Mouse (Mus musculus): ENCODE results near the gene Gm38394. TPM values are rescaled to one million over a fixed set of nuclear protein-coding genes. Genes with fewer than 3 reads are reported as not detected.
"Not testable (repeated sequence)": the region's sequence is repeated elsewhere in the genome, so short reads cannot be mapped to it uniquely, and the experiment has no call there.

Gm38394 gene
- polyA plus RNA-seq (2015; fragmentation: Nextera tagmentation; extraction: Ambion mirVana) = 3.0 and 3.2 TPM in 2 replicates

- H3K9me3 ChIP-seq = no peaks in the 10 kb centered on the region
- no peaks in the 10 kb centered on the region for H3K27me3 ChIP-seq (replicated peaks)
- 3% methylated on average over 26 of the region's 26 CpGs for whole genome bisulfite sequencing
- H3K27ac ChIP-seq (replicated peaks) = peak within 1 kb of the TSS; percentile 94
- H3K36me3 ChIP-seq = peaks cover 34% of the 10 kb centered on the region
- peak within 1 kb of the TSS; percentile 78 for H3K4me3 ChIP-seq
- H3K9ac ChIP-seq = peak within 1 kb of the TSS; percentile 98
- peak; percentile 95 for ATAC-seq (ENCODE audit: extremely low read depth, insufficient number of reproducible peaks, low FRiP score, low TSS enrichment)
- H3K4me1 ChIP-seq = peaks cover 53% of the 10 kb centered on the region
- peak within 1 kb of the TSS; percentile 94 for H3K4me2 ChIP-seq
These were observed at the start of gene Gm38394 for GRCm38 (mm10) chr1:133661203-133661933. TSS of gene Gm38394 (minus strand) at chr1:133661318.

GRCm38 (mm10) chr1:133710895-133711294 is 49.8 kb upstream of the Gm38394 start:
- Histone ChIP-seq H3K4me2 (no peak overlapping the region), H3K36me3 (peaks cover 66% of the 10 kb centered on the region), H3K9me3 (no peaks in the 10 kb centered on the region), H3K4me1 (peaks cover 19% of the 10 kb centered on the region), H3K9ac (no peak overlapping the region), H3K27ac (replicated peaks) (no peak overlapping the region), H3K27me3 (replicated peaks) (no peaks in the 10 kb centered on the region), H3K4me3 (no peak overlapping the region)
- no peak for ATAC-seq (ENCODE audit: extremely low read depth, insufficient number of reproducible peaks, low FRiP score, low TSS enrichment)
- 69% methylated on average over 6 of the region's 6 CpGs for WGBS

- ATAC-seq (ENCODE audit: extremely low read depth, insufficient number of reproducible peaks, low FRiP score, low TSS enrichment) = no peak
- Histone ChIP-seq H3K9ac (no peak overlapping the region), H3K9me3 (no peaks in the 10 kb centered on the region), H3K27me3 (replicated peaks) (no peaks in the 10 kb centered on the region), H3K36me3 (peaks cover 65% of the 10 kb centered on the region), H3K4me2 (no peak overlapping the region), H3K4me3 (no peak overlapping the region), H3K4me1 (peaks cover 14% of the 10 kb centered on the region), H3K27ac (replicated peaks) (no peak overlapping the region)
- WGBS = 82% methylated on average over 3 of the region's 3 CpGs
These were observed 48.2 kb upstream of the Gm38394 start for GRCm38 (mm10) chr1:133709292-133709691.

- H3K9ac ChIP-seq; H3K9me3 ChIP-seq; H3K4me1 ChIP-seq; H3K27ac ChIP-seq (replicated peaks); H3K4me3 ChIP-seq; ATAC-seq (ENCODE audit: extremely low read depth, insufficient number of reproducible peaks, low FRiP score, low TSS enrichment); H3K27me3 ChIP-seq (replicated peaks); H3K4me2 ChIP-seq: not testable (repeated sequence)
- WGBS = 14% methylated on average over 1 of the region's 2 CpGs
- peaks cover 39% of the 10 kb centered on the region for H3K36me3 ChIP-seq
These were observed 40.7 kb upstream of the Gm38394 start for GRCm38 (mm10) chr1:133701824-133702223.

- H3K4me2 ChIP-seq = no peak overlapping the region
- no peak for ATAC-seq (ENCODE audit: extremely low read depth, insufficient number of reproducible peaks, low FRiP score, low TSS enrichment)
- no peak overlapping the region for H3K4me3 ChIP-seq
- no peak overlapping the region for H3K9ac ChIP-seq
- no peak overlapping the region for H3K27ac ChIP-seq (replicated peaks)
- WGBS = 92% methylated on average over 12 of the region's 12 CpGs
- H3K4me1 ChIP-seq = peaks cover 40% of the 10 kb centered on the region
- H3K9me3 ChIP-seq = no peaks in the 10 kb centered on the region
- H3K27me3 ChIP-seq (replicated peaks) = no peaks in the 10 kb centered on the region
- H3K36me3 ChIP-seq = peaks cover 11% of the 10 kb centered on the region
These were observed 37.0 kb upstream of the Gm38394 start for GRCm38 (mm10) chr1:133697935-133698620.

- H3K9me3 ChIP-seq = no peaks in the 10 kb centered on the region
- 32% methylated on average over 7 of the region's 7 CpGs for WGBS
- peaks cover 51% of the 10 kb centered on the region for H3K4me1 ChIP-seq
- no peaks in the 10 kb centered on the region for H3K36me3 ChIP-seq
- H3K4me3 ChIP-seq = no peak overlapping the region
- no peaks in the 10 kb centered on the region for H3K27me3 ChIP-seq (replicated peaks)
- H3K9ac ChIP-seq = peak overlapping the region; percentile 50; the same call in 1 of the 2 replicates
- peak overlapping the region; percentile 24 for H3K4me2 ChIP-seq
- ATAC-seq (ENCODE audit: extremely low read depth, insufficient number of reproducible peaks, low FRiP score, low TSS enrichment) = no peak; the same call in 1 of the 2 replicates
- H3K27ac ChIP-seq (replicated peaks) = peak overlapping the region; percentile 91
These were observed 34.8 kb upstream of the Gm38394 start for GRCm38 (mm10) chr1:133695901-133696300.

- no peaks in the 10 kb centered on the region for H3K36me3 ChIP-seq
- WGBS = 83% methylated on average over 1 of the region's 1 CpGs
- H3K27ac ChIP-seq (replicated peaks) = peak overlapping the region; percentile 91
- H3K9me3 ChIP-seq = no peaks in the 10 kb centered on the region
- H3K27me3 ChIP-seq (replicated peaks) = no peaks in the 10 kb centered on the region
- peaks cover 54% of the 10 kb centered on the region for H3K4me1 ChIP-seq
- H3K4me2 ChIP-seq = no peak overlapping the region
- no peak overlapping the region for H3K4me3 ChIP-seq
- ATAC-seq (ENCODE audit: extremely low read depth, insufficient number of reproducible peaks, low FRiP score, low TSS enrichment) = no peak
- peak overlapping the region; percentile 4; the same call in 1 of the 2 replicates for H3K9ac ChIP-seq
These were observed 33.8 kb upstream of the Gm38394 start for GRCm38 (mm10) chr1:133694876-133695275.

GRCm38 (mm10) chr1:133694301-133694700 is 33.2 kb upstream of the Gm38394 start:
- no peak overlapping the region for H3K4me2 ChIP-seq
- H3K9me3 ChIP-seq = no peaks in the 10 kb centered on the region
- H3K4me1 ChIP-seq = peaks cover 57% of the 10 kb centered on the region
- peak overlapping the region; percentile 91 for H3K27ac ChIP-seq (replicated peaks)
- H3K9ac ChIP-seq = peak overlapping the region; percentile 4
- WGBS = 11% methylated on average over 1 of the region's 1 CpGs
- H3K36me3 ChIP-seq = no peaks in the 10 kb centered on the region
- H3K27me3 ChIP-seq (replicated peaks) = no peaks in the 10 kb centered on the region
- ATAC-seq (ENCODE audit: extremely low read depth, insufficient number of reproducible peaks, low FRiP score, low TSS enrichment) = no peak
- no peak overlapping the region for H3K4me3 ChIP-seq

GRCm38 (mm10) chr1:133693536-133694114 is 32.5 kb upstream of the Gm38394 start:
- no peaks in the 10 kb centered on the region for H3K27me3 ChIP-seq (replicated peaks)
- H3K4me2 ChIP-seq = no peak overlapping the region
- H3K27ac ChIP-seq (replicated peaks) = peak overlapping the region; percentile 91
- H3K9me3 ChIP-seq = no peaks in the 10 kb centered on the region
- no peaks in the 10 kb centered on the region for H3K36me3 ChIP-seq
- peak overlapping the region; percentile 4; the same call in 1 of the 2 replicates for H3K9ac ChIP-seq
- no peak for ATAC-seq (ENCODE audit: extremely low read depth, insufficient number of reproducible peaks, low FRiP score, low TSS enrichment)
- 68% methylated on average over 11 of the region's 11 CpGs for WGBS
- peaks cover 57% of the 10 kb centered on the region for H3K4me1 ChIP-seq
- no peak overlapping the region for H3K4me3 ChIP-seq

- Histone ChIP-seq H3K9me3 (no peaks in the 10 kb centered on the region), H3K27ac (replicated peaks) (no peak overlapping the region), H3K4me3 (no peak overlapping the region), H3K9ac (no peak overlapping the region), H3K4me1 (peaks cover 57% of the 10 kb centered on the region), H3K4me2 (no peak overlapping the region), H3K27me3 (replicated peaks) (no peaks in the 10 kb centered on the region), H3K36me3 (no peaks in the 10 kb centered on the region)
- no peak for ATAC-seq (ENCODE audit: extremely low read depth, insufficient number of reproducible peaks, low FRiP score, low TSS enrichment)
- 33% methylated on average over 4 of the region's 4 CpGs for WGBS
These were observed 31.1 kb upstream of the Gm38394 start for GRCm38 (mm10) chr1:133692195-133692594.

- Histone ChIP-seq H3K9ac (no peak overlapping the region), H3K27ac (replicated peaks) (no peak overlapping the region), H3K36me3 (no peaks in the 10 kb centered on the region), H3K4me1 (peaks cover 47% of the 10 kb centered on the region), H3K4me2 (no peak overlapping the region), H3K27me3 (replicated peaks) (no peaks in the 10 kb centered on the region), H3K9me3 (no peaks in the 10 kb centered on the region), H3K4me3 (no peak overlapping the region)
- ATAC-seq (ENCODE audit: extremely low read depth, insufficient number of reproducible peaks, low FRiP score, low TSS enrichment) = no peak
- 79% methylated on average over 6 of the region's 6 CpGs for whole genome bisulfite sequencing
These were observed 29.9 kb upstream of the Gm38394 start for GRCm38 (mm10) chr1:133691046-133691445.
